13 mouse cellular contexts compared by ENCODE assay signal in genomic region chr4:145299355-145299754, GRCm38 (mm10). TPM values are rescaled to one million over a fixed set of nuclear protein-coding genes. Genes with fewer than 3 reads are reported as not detected.
"Had no signal": no experiment of that assay in that cellular context is flagged by ENCODE, and none has a peak within 500 bp of the region (broad histone marks: within the 10 kb centered on the region; RNA-seq: fewer than 3 reads in every experiment).

No protein-coding gene starts in this region.

- H3K4me3 ChIP-seq: midbrain, embryonic 10.5 days; midbrain, embryonic 12.5 days; neural tube, embryonic 13.5 days; neural tube, embryonic 15.5 days had no signal

- H3K27ac ChIP-seq: liver, embryonic 14.5 days; midbrain, embryonic 10.5 days; midbrain, embryonic 12.5 days; neural tube, embryonic 13.5 days; neural tube, embryonic 15.5 days had no signal

- H3K9me3 ChIP-seq: midbrain, embryonic 10.5 days; midbrain, embryonic 12.5 days; neural tube, embryonic 13.5 days; neural tube, embryonic 15.5 days had no signal

- DNase-seq: lung, adult 18-20 months; lung, embryonic 14.5 days; lung, postnatal 10 days; lung, postnatal 4 days; midbrain, embryonic 14.5 days; right cerebral cortex, postnatal 14 days; thymus, postnatal 4 days had no signal

- H3K9ac ChIP-seq: liver, embryonic 14.5 days; lung, embryonic 14.5 days; midbrain, embryonic 12.5 days; neural tube, embryonic 13.5 days; neural tube, embryonic 15.5 days had no signal

- H3K27me3 ChIP-seq: midbrain, embryonic 12.5 days; neural tube, embryonic 13.5 days; neural tube, embryonic 15.5 days had no signal

- H3K4me1 ChIP-seq: midbrain, embryonic 10.5 days; midbrain, embryonic 12.5 days; neural tube, embryonic 13.5 days; neural tube, embryonic 15.5 days had no signal

- H3K4me2 ChIP-seq: lung, embryonic 14.5 days; midbrain, embryonic 12.5 days; neural tube, embryonic 13.5 days; neural tube, embryonic 15.5 days had no signal

- H3K36me3 ChIP-seq: midbrain, embryonic 10.5 days; midbrain, embryonic 12.5 days; neural tube, embryonic 13.5 days; neural tube, embryonic 15.5 days had no signal

RNA-seq across cellular contexts. Expression of gene Tnfrsf8, which starts 15.6 kb away (rescaled TPM):
- polyA plus RNA-seq: liver, embryonic 16.5 days; midbrain, embryonic 10.5 days; midbrain, embryonic 12.5 days; neural tube, embryonic 13.5 days had no signal
